Mouse (Mus musculus) embryo, embryonic 11.5 days (tissue): ENCODE data around the gene Alox5.

Experiments used
- DNase-seq: peaks from one replicate; pipeline ENCODE4 v3.0.0-alpha.2; 2012; ENCODE audit warnings: low read depth, low spot score

Alox5 gene

GRCm38 (mm10) chr6:116385194-116386044 lies 75.6 kb downstream of the Alox5 start:
- no peak for DNase-seq

DNA sequence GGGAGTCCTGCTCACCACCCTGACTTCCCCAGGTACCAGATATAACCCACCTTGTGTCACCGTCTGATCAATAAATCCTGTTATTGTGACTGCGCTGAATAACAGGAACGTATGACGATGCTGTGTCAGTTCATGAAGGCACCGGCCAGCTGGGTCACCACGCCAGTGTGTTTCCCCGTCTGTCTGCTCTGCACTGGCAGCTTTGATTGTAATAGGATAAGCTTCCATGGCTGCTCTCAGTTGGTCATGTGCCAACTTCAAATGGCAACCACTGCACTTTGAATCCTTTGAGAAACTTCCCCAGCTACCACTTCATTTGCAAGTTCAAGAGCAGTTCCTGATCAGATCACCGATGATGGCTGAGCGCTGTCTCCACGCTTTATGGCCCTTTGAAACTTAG lies 77.4 kb downstream of the Alox5 start:
- DNase-seq = no peak

GRCm38 (mm10) chr6:116381605-116382004 lies 79.4 kb downstream of the Alox5 start:
- DNase-seq = no peak

GRCm38 (mm10) chr6:116380157-116380556 lies 80.8 kb downstream of the Alox5 start:
- DNase-seq = no peak

- DNase-seq = no peak
Measured at GRCm38 (mm10) chr6:116378892-116379291, 82.1 kb downstream of the Alox5 start.

DNA sequence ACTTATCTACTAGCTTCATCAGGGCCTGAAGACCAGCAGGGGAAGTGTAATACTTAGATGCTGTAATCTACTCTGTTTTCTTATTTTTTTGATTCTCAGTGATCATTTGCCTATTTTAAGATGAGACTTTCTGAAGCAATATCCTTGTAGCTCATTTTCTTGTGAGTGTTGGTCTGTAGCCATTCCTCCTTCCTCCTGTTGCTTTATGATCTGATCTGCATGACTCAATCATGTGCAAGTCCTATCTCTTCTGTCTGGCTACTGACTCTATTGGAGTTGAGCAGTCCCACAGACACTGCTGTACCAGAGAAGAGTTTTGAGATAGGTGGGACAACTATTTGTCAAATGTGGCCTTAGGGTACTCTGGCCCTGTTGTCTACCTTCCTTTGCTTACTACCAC lies 86.4 kb downstream of the Alox5 start:
- no peak for DNase-seq

GRCm38 (mm10) chr6:116374136-116374535 lies 86.8 kb downstream of the Alox5 start:
- DNase-seq = no peak

GRCm38 (mm10) chr6:116371500-116371899 lies 89.5 kb downstream of the Alox5 start:
- DNase-seq = no peak

- DNase-seq = no peak
Measured at GRCm38 (mm10) chr6:116370216-116370976, 90.6 kb downstream of the Alox5 start.

DNA sequence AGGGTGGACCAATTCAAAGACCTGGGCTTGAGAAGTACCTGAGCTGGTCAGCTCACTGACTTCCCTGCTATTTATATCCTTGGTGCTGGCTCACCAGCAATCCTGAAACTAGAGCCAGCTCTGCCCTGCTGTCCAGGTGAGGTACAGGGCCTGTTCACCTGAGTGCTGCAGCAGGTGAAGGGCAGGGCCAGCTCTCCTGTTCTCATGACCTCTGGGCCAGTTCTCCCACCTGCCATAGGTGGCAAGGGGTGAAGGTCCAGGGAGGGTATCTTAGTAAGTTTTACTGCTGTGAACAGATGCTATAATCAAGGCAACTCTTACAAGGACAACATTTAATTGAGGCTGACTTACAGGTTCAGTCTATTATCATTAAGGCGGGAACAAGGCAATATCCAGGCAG lies 91.2 kb downstream of the Alox5 start:
- no peak for DNase-seq

DNA sequence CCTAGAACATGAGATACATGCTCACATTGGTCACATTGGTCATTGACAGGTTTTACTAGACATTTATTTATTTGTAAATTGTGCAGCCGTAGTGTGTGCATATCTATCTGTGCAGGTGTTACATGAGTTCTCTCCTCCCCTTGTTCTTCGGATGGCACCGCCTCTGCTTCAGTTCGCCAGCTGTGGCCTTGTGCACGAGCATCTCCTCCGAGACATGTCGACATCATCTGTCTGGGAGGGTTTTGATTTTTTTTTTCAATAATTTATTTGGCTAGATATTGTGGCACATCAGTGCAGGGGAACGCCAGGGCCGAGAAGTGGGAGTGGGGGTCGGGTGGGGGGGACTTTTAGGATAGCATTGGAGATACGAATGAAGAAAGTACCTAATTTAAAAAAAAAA lies 93.0 kb downstream of the Alox5 start:
- no peak for DNase-seq

- no peak for DNase-seq
Measured at GRCm38 (mm10) chr6:116361993-116362392, 99.0 kb downstream of the Alox5 start.

GRCm38 (mm10) chr6:116361463-116361862 lies 99.5 kb downstream of the Alox5 start:
- DNase-seq = no peak
